Mouse (Mus musculus) central nervous system, embryonic 11.5 days (tissue): ENCODE measurements around the gene Abtb2. TPM values are rescaled to one million over a fixed set of nuclear protein-coding genes. Genes with fewer than 3 reads are reported as not detected.

ENCODE experiments used
- polyA plus RNA-seq: library from polyadenylated mRNA; depleted of rRNA; stranded (reverse); fragments of >200 nt; gene quantifications from 2 replicates; pipeline ENCODE4 v1.2.3, GENCODE M21; 2012; rRNA removed

Gene Abtb2
- 13.2 and 15.8 TPM in 2 replicates for polyA plus RNA-seq

GRCm38 (mm10) chr2:103565732-103566422, at the start of gene Abtb2:
Abtb2 (plus strand) TSS chr2:103566310.

DNA sequence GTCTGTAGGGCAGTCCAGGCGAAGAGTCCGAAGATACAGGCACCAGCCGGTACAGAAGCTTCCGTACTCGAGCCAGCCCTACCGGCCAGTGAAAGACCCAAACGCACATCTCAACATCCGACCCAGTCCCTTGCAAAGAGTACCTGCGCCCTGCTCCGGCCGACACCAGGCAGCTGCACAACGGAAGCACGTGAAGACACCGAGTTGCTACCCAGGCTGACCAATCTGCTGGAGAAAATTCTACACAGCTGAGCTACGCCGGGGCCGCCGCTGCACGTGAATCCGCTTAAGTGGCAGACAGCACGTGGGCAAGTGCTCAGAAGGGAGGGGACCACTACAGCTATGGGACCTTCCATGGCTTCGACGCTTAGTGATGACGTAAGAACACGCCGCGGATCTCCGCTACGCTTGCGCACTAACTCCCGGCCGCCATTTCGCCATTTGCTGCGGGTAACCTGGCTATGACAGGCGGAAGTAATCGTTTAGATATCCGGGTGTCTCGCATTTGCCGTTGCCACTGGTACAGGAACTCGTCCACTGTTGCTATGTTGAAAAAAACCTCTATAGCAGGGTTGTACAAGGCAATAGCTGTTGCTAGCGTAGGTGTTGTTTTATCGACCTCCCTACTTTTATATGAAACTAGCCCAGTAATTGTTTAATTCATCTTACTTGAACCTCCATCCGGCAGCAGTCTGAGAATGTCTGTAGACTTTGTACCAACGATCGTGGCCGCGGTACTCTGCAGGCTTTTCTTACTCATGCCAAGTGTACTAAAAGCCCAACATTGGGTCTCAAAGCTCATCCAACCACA, 195.0 kb downstream of the Abtb2 start, which contains the start of gene Nat10:
TSS of gene Nat10 (minus strand) at position 365 of the 811 bp plus-strand sequence.

Other genes with a start within 250 kb of the Abtb2 start
- gene Elf5, start 154.6 kb upstream of the Abtb2 start, polyA plus RNA-seq: 0.11 and 0.52 TPM in 2 replicates
- gene Cat, start 81.2 kb upstream of the Abtb2 start, polyA plus RNA-seq: 48.6 and 60.8 TPM in 2 replicates
- 50.8 and 75.9 TPM in 2 replicates for gene Nat10, start 195.0 kb downstream of the Abtb2 start, polyA plus RNA-seq
- gene Caprin1, start 231.3 kb downstream of the Abtb2 start, polyA plus RNA-seq: 417 and 429 TPM in 2 replicates